Comparison of ENCODE assay signal across 8 mouse cellular contexts in genomic region chr1:182763716-182764461, GRCm38 (mm10). TPM values are rescaled to one million over a fixed set of nuclear protein-coding genes. Genes with fewer than 3 reads are reported as not detected.
A peak's percentile ranks its signal among the peaks of the same experiment; 100 is the strongest.
DNase-seq lines count a peak whose midpoint lies in the region; ATAC-seq and TF ChIP-seq lines count a peak whose summit lies in the region.

Susd4 (plus strand) TSS chr1:182763860.

- peaks cover 67% of the 10 kb centered on the region for H3K27me3 ChIP-seq in E14TG2a.4 (ENCODE audit: insufficient read depth, low read length)
- peaks cover 43% of the 10 kb centered on the region for H3K27me3 ChIP-seq in forebrain, embryonic 12.5 days
- 0 out of 2 replicates have a peak, but pooled peaks cover 7% of the 10 kb centered on the region for H3K27me3 ChIP-seq in hindbrain, embryonic 13.5 days

- peak within 1 kb of the TSS; percentile 87 for H3K4me3 ChIP-seq in E14TG2a.4 (replicated peaks; ENCODE audit: low read length)
- peak within 1 kb of the TSS; percentile 65 for H3K4me3 ChIP-seq in forebrain, embryonic 12.5 days (replicated peaks)
- peak within 1 kb of the TSS; percentile 55 for H3K4me3 ChIP-seq in hindbrain, embryonic 13.5 days

- DNase-seq in brain, embryonic 14.5 days (ENCODE audit: low read depth), result peak; percentile 94
- DNase-seq in layer of hippocampus, postnatal 36 days, result peak; percentile 76 to 82
- DNase-seq in lung, postnatal 10 days, result peak; percentile 60
- DNase-seq in retina, embryonic 14.5 days (ENCODE audit: low spot score), result peak; percentile 79
- peak; percentile 44 for DNase-seq in urinary bladder, postnatal 25 days (ENCODE audit: low spot score)

- peaks cover 30% of the 10 kb centered on the region for H3K4me1 ChIP-seq in E14TG2a.4 (replicated peaks; ENCODE audit: low read depth, low read length)
- peaks cover 25% of the 10 kb centered on the region for H3K4me1 ChIP-seq in forebrain, embryonic 12.5 days
- H3K4me1 ChIP-seq in hindbrain, embryonic 13.5 days (replicated peaks), result peaks cover 33% of the 10 kb centered on the region

- ATAC-seq in forebrain, embryonic 12.5 days (ENCODE audit: low FRiP score), result peak; percentile 94
- ATAC-seq in hindbrain, embryonic 13.5 days (ENCODE audit: low FRiP score), result peak; percentile 94

- H3K9me3 ChIP-seq in E14TG2a.4 (ENCODE audit: low read length), result no peaks in the 10 kb centered on the region
- no peaks in the 10 kb centered on the region for H3K9me3 ChIP-seq in forebrain, embryonic 12.5 days
- H3K9me3 ChIP-seq in hindbrain, embryonic 13.5 days, result no peaks in the 10 kb centered on the region

- peak within 1 kb of the TSS; percentile 76 for H3K27ac ChIP-seq in forebrain, embryonic 12.5 days
- peak within 1 kb of the TSS; percentile 92 for H3K27ac ChIP-seq in hindbrain, embryonic 13.5 days

- H3K4me2 ChIP-seq in forebrain, embryonic 12.5 days, result peak within 1 kb of the TSS; percentile 96
- peak within 1 kb of the TSS; percentile 79 for H3K4me2 ChIP-seq in hindbrain, embryonic 13.5 days

- peak; percentile 51; the same call in 1 of the 2 replicates for TF ChIP-seq POLR2A in brain, embryonic 14.5 days (IDR thresholded peaks at IDR 0.05; ENCODE audit: borderline replicate concordance, extremely low read depth, insufficient read depth, insufficient read length, poor library complexity, severe bottlenecking)

- H3K36me3 ChIP-seq in E14TG2a.4 (ENCODE audit: insufficient read depth, low read length), result no peaks in the 10 kb centered on the region
- no peaks in the 10 kb centered on the region for H3K36me3 ChIP-seq in forebrain, embryonic 12.5 days (replicated peaks)
- H3K36me3 ChIP-seq in hindbrain, embryonic 13.5 days, result peaks cover 8% of the 10 kb centered on the region

- 2% methylated on average over 93 of the region's 95 CpGs for WGBS in forebrain, embryonic 12.5 days
- WGBS in hindbrain, embryonic 13.5 days, result under 1% methylated on average over 79 of the region's 95 CpGs

- H3K9ac ChIP-seq in forebrain, embryonic 12.5 days, result peak within 1 kb of the TSS; percentile 70
- H3K9ac ChIP-seq in hindbrain, embryonic 13.5 days, result peak within 1 kb of the TSS; percentile 81

- TF ChIP-seq CTCF in E14TG2a.4 (conservative IDR thresholded peaks at IDR 0.05; ENCODE audit: low read length), result no peak
- TF ChIP-seq CTCF in brain, embryonic 14.5 days (IDR thresholded peaks at IDR 0.05; ENCODE audit: borderline replicate concordance, extremely low read depth, insufficient read depth, insufficient read length), result no peak

RNA-seq across cellular contexts. Expression of gene Susd4, which starts in this region (rescaled TPM):
- polyA plus RNA-seq in brain, embryonic 14.5 days (2012; rRNA removed), result 49.0 and 68.6 TPM in 2 replicates
- 19.3 and 21.6 TPM in 2 replicates for polyA plus RNA-seq in forebrain, embryonic 12.5 days (2016; fragmentation: Nextera tagmentation; extraction: Ambion mirVana)
- 57.4 and 59.7 TPM in 2 replicates for polyA plus RNA-seq in hindbrain, embryonic 13.5 days (2015; fragmentation: Nextera tagmentation; extraction: Ambion mirVana)
- 100 to 1,000 TPM; 119 to 121 TPM for total RNA-seq in layer of hippocampus, postnatal 36 days (2021)

Comparison
In these comparisons a context has a peak if more than half of its experiments do, and no peak if none do; other contexts are left out.
1. Peak in every context shown above with its lines: DNase-seq, ATAC-seq, H3K4me3 ChIP-seq and H3K27ac ChIP-seq.
2. DNase-seq: peak in every context shown above with its lines; median percentile 94 in brain, embryonic 14.5 days; 79 in layer of hippocampus, postnatal 36 days; 79 in retina, embryonic 14.5 days; 60 in lung, postnatal 10 days; 44 in urinary bladder, postnatal 25 days.